Mouse (Mus musculus) megakaryocyte-erythroid progenitor cell, adult 5 weeks (primary cell): ENCODE measurements around the gene Cts7. TPM values are rescaled to one million over a fixed set of nuclear protein-coding genes. Genes with fewer than 3 reads are reported as not detected.

Experiments
- polyA plus RNA-seq: library from polyadenylated mRNA; stranded (reverse); fragments of >175 nt; gene quantifications from 2 replicates; pipeline ENCODE4 v1.2.3, GENCODE M21; 2012

The Cts7 gene
- polyA plus RNA-seq = not detected in 2 replicates

DNA sequence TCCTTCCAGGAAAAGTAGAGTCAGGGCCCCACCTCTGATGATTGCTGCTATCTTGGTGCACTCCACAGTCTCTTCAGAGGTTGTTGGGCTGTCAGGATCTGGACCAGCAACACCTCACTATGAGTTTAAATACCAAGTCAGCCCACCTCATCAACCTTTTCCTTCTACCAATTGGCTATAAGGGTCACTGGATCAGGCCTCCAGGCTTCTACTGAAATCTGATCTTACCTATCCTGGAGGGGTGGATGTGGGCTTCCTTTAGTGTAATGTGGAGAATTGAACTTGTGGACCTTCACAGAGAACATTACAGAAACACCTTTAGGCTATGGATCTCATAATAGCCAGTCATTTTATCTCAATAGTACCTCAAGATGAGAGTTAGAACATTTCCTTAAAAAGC lies at the start of gene Cts7:
TSS of gene Cts7 (minus strand) at position 101 of the 400 bp plus-strand sequence.

Other genes with a start within 250 kb of the Cts7 start
- gene Ctsr, start 193.9 kb downstream of the Cts7 start, polyA plus RNA-seq = not detected in 2 replicates
- not detected in 2 replicates for gene Cts6, start 154.8 kb downstream of the Cts7 start, polyA plus RNA-seq
- gene Cts8, start 102.8 kb downstream of the Cts7 start, polyA plus RNA-seq = 0.04 TPM in 1 of 2 replicates, not detected in the other
- not detected in 2 replicates for gene Gm49398, start 69.4 kb downstream of the Cts7 start, polyA plus RNA-seq
- not detected in 2 replicates for gene Ctsm, start 183.6 kb upstream of the Cts7 start, polyA plus RNA-seq
- not detected in 2 replicates for gene Gm49352, start 210.0 kb upstream of the Cts7 start, polyA plus RNA-seq
- gene Cts3, start 211.9 kb upstream of the Cts7 start, polyA plus RNA-seq = not detected in 2 replicates